ENCODE assay signal across 9 mouse cellular contexts in genomic region chr10:11148446-11148845, GRCm38 (mm10). TPM values are rescaled to one million over a fixed set of nuclear protein-coding genes. Genes with fewer than 3 reads are reported as not detected.
DNase-seq lines count a peak whose midpoint lies in the region; ATAC-seq lines count a peak whose summit lies in the region.
"Had no signal": no experiment of that assay in that cellular context is flagged by ENCODE, and none has a peak within 500 bp of the region (broad histone marks: within the 10 kb centered on the region; RNA-seq: fewer than 3 reads in every experiment).

No protein-coding gene starts in this region.

- no peak overlapping the region for H3K27ac ChIP-seq in forebrain, embryonic 15.5 days (replicated peaks)
- no peak overlapping the region for H3K27ac ChIP-seq in forebrain, embryonic 14.5 days (ENCODE audit: low read depth, low read length)
- H3K27ac ChIP-seq in intestine, embryonic 14.5 days (ENCODE audit: low read depth): no peak overlapping the region
- H3K27ac ChIP-seq in intestine, embryonic 15.5 days: no peak overlapping the region
- no peak overlapping the region for H3K27ac ChIP-seq in limb, embryonic 15.5 days
- H3K27ac ChIP-seq: limb, embryonic 12.5 days had no signal

- H3K9ac ChIP-seq in forebrain, embryonic 15.5 days (replicated peaks): no peak overlapping the region
- no peak overlapping the region for H3K9ac ChIP-seq in forebrain, embryonic 14.5 days (ENCODE audit: low read length)
- H3K9ac ChIP-seq in intestine, embryonic 14.5 days (ENCODE audit: low read length): no peak overlapping the region
- no peak overlapping the region for H3K9ac ChIP-seq in intestine, embryonic 15.5 days
- no peak overlapping the region for H3K9ac ChIP-seq in limb, embryonic 15.5 days
- H3K9ac ChIP-seq: limb, embryonic 12.5 days had no signal

- no peaks in the 10 kb centered on the region for H3K27me3 ChIP-seq in forebrain, embryonic 15.5 days
- H3K27me3 ChIP-seq in forebrain, embryonic 14.5 days (replicated peaks; ENCODE audit: control insufficient read depth, insufficient read depth, low read length): no peaks in the 10 kb centered on the region
- no peaks in the 10 kb centered on the region for H3K27me3 ChIP-seq in intestine, embryonic 14.5 days (replicated peaks; ENCODE audit: control insufficient read depth, insufficient read depth, low read length)
- H3K27me3 ChIP-seq in intestine, embryonic 15.5 days (replicated peaks): no peaks in the 10 kb centered on the region
- H3K27me3 ChIP-seq in megakaryocyte, embryonic 14.5 days (replicated peaks): no peaks in the 10 kb centered on the region
- H3K27me3 ChIP-seq in limb, embryonic 15.5 days: no peaks in the 10 kb centered on the region
- H3K27me3 ChIP-seq: limb, embryonic 12.5 days had no signal

- 84% methylated on average over 4 of the region's 4 CpGs for WGBS in forebrain, embryonic 15.5 days
- WGBS in forebrain, embryonic 14.5 days: 86% methylated on average over 4 of the region's 4 CpGs
- 62% methylated on average over 4 of the region's 4 CpGs for WGBS in intestine, embryonic 14.5 days
- WGBS in intestine, embryonic 15.5 days: 70% methylated on average over 4 of the region's 4 CpGs
- 81% methylated on average over 4 of the region's 4 CpGs for WGBS in limb, embryonic 15.5 days

- peaks cover 14% of the 10 kb centered on the region; the same call in 1 of the 2 replicates for H3K36me3 ChIP-seq in forebrain, embryonic 15.5 days
- H3K36me3 ChIP-seq in forebrain, embryonic 14.5 days (ENCODE audit: control insufficient read depth, insufficient read depth, low read length): peaks cover 15% of the 10 kb centered on the region
- H3K36me3 ChIP-seq in intestine, embryonic 14.5 days (ENCODE audit: control insufficient read depth, insufficient read depth, low read length): peaks cover 22% of the 10 kb centered on the region
- H3K36me3 ChIP-seq in intestine, embryonic 15.5 days: no peaks in the 10 kb centered on the region
- H3K36me3 ChIP-seq in megakaryocyte, embryonic 14.5 days (replicated peaks; ENCODE audit: low read length): peaks cover 25% of the 10 kb centered on the region
- peaks cover 15% of the 10 kb centered on the region; the same call in 1 of the 2 replicates for H3K36me3 ChIP-seq in limb, embryonic 15.5 days

- peak overlapping the region; percentile 93; the same call in 1 of the 2 replicates for H3K4me3 ChIP-seq in forebrain, embryonic 15.5 days
- H3K4me3 ChIP-seq in forebrain, embryonic 14.5 days (ENCODE audit: low read depth, low read length): no peak overlapping the region
- H3K4me3 ChIP-seq in intestine, embryonic 14.5 days (ENCODE audit: low read depth, low read length): no peak overlapping the region
- H3K4me3 ChIP-seq in intestine, embryonic 15.5 days (replicated peaks): no peak overlapping the region
- peak overlapping the region; percentile 94 for H3K4me3 ChIP-seq in megakaryocyte, embryonic 14.5 days (replicated peaks)
- peak overlapping the region; percentile 66; the same call in 1 of the 2 replicates for H3K4me3 ChIP-seq in limb, embryonic 15.5 days

- no peak for ATAC-seq in forebrain, embryonic 15.5 days (replicated peaks)
- no peak for ATAC-seq in forebrain, embryonic 14.5 days
- no peak for ATAC-seq in intestine, embryonic 14.5 days (replicated peaks; ENCODE audit: low FRiP score, low TSS enrichment, low read depth)
- ATAC-seq in intestine, embryonic 15.5 days: no peak
- no peak for ATAC-seq in megakaryocyte, adult 5-6 weeks (ENCODE audit: poor library complexity, severe bottlenecking)
- ATAC-seq in limb, embryonic 15.5 days (ENCODE audit: insufficient number of reproducible peaks, low FRiP score, low TSS enrichment, low read depth): no peak
- no peak for ATAC-seq in cerebellum, adult (ENCODE audit: insufficient number of reproducible peaks, low FRiP score, low TSS enrichment)

- no peaks in the 10 kb centered on the region for H3K9me3 ChIP-seq in forebrain, embryonic 15.5 days
- H3K9me3 ChIP-seq in forebrain, embryonic 14.5 days (replicated peaks; ENCODE audit: control insufficient read depth, low read length): no peaks in the 10 kb centered on the region
- H3K9me3 ChIP-seq in intestine, embryonic 14.5 days (ENCODE audit: control insufficient read depth, low read length): no peaks in the 10 kb centered on the region
- H3K9me3 ChIP-seq in intestine, embryonic 15.5 days: no peaks in the 10 kb centered on the region
- H3K9me3 ChIP-seq in megakaryocyte, embryonic 14.5 days: no peaks in the 10 kb centered on the region
- no peaks in the 10 kb centered on the region for H3K9me3 ChIP-seq in limb, embryonic 15.5 days
- H3K9me3 ChIP-seq: limb, embryonic 12.5 days had no signal

- peak overlapping the region; percentile 65; the same call in 1 of the 2 replicates for H3K4me2 ChIP-seq in forebrain, embryonic 15.5 days (replicated peaks)
- no peak overlapping the region for H3K4me2 ChIP-seq in forebrain, embryonic 14.5 days (ENCODE audit: low read length)
- peak overlapping the region; percentile 82; the same call in 1 of the 2 replicates for H3K4me2 ChIP-seq in intestine, embryonic 14.5 days (ENCODE audit: low read length)
- H3K4me2 ChIP-seq in intestine, embryonic 15.5 days (replicated peaks): no peak overlapping the region
- no peak overlapping the region for H3K4me2 ChIP-seq in limb, embryonic 15.5 days

- H3K4me1 ChIP-seq in forebrain, embryonic 15.5 days: peaks cover 31% of the 10 kb centered on the region
- peaks cover 15% of the 10 kb centered on the region for H3K4me1 ChIP-seq in forebrain, embryonic 14.5 days (ENCODE audit: control insufficient read depth, insufficient read depth, low read length)
- peaks cover 9% of the 10 kb centered on the region for H3K4me1 ChIP-seq in intestine, embryonic 14.5 days (replicated peaks; ENCODE audit: control insufficient read depth, insufficient read depth, low read length)
- H3K4me1 ChIP-seq in intestine, embryonic 15.5 days (replicated peaks): 0 out of 2 replicates have a peak, but pooled peaks cover 8% of the 10 kb centered on the region
- H3K4me1 ChIP-seq in megakaryocyte, embryonic 14.5 days: peaks cover 33% of the 10 kb centered on the region
- H3K4me1 ChIP-seq in limb, embryonic 15.5 days: peaks cover 13% of the 10 kb centered on the region

- DNase-seq in forebrain, embryonic 14.5 days (ENCODE audit: low spot score): no peak
- no peak for DNase-seq in intestine, embryonic 14.5 days (ENCODE audit: low spot score)

RNA-seq across cellular contexts. Expression of gene Shprh, which starts 0.8 kb away (rescaled TPM):
- polyA plus RNA-seq in forebrain, embryonic 15.5 days (2015; fragmentation: Nextera tagmentation; extraction: Ambion mirVana): 28.2 and 28.4 TPM in 2 replicates
- 24.5 and 31.9 TPM in 2 replicates for polyA plus RNA-seq in forebrain, embryonic 14.5 days (2014; fragmentation: Nextera tagmentation; extraction: Ambion mirVana)
- 20.6 and 24.1 TPM in 2 replicates for polyA plus RNA-seq in intestine, embryonic 14.5 days (2014; fragmentation: Nextera tagmentation; extraction: Ambion mirVana)
- 12.3 and 12.6 TPM in 2 replicates for polyA plus RNA-seq in intestine, embryonic 15.5 days (2015; fragmentation: Nextera tagmentation; extraction: Ambion mirVana)
- polyA plus RNA-seq in megakaryocyte, embryonic 14.5 days (2012; ENCODE audit: insufficient read depth, low replicate concordance): 0.39 TPM in 1 of 2 replicates, not detected in the other
- total RNA-seq in megakaryocyte, adult 5-6 weeks (2015): 13.0 and 13.4 TPM in 2 replicates
- 20.2 and 24.3 TPM in 2 replicates for total RNA-seq in megakaryocyte, adult 5-6 weeks (2017)
- polyA plus RNA-seq in limb, embryonic 15.5 days (2015; fragmentation: Nextera tagmentation; extraction: Ambion mirVana): 15.5 and 17.2 TPM in 2 replicates

Comparison
In these comparisons a context has a peak if more than half of its experiments do, and no peak if none do; other contexts are left out.
1. H3K4me2 ChIP-seq: peak in forebrain, embryonic 15.5 days (single experiment) and intestine, embryonic 14.5 days (single experiment); none in forebrain, embryonic 14.5 days (single experiment), intestine, embryonic 15.5 days (single experiment) and limb, embryonic 15.5 days (single experiment).
2. H3K4me3 ChIP-seq: peak in forebrain, embryonic 15.5 days (single experiment), megakaryocyte, embryonic 14.5 days (single experiment) and limb, embryonic 15.5 days (single experiment); none in forebrain, embryonic 14.5 days (single experiment), intestine, embryonic 14.5 days (single experiment) and intestine, embryonic 15.5 days (single experiment).